Mouse (Mus musculus): ENCODE data around the gene Rnf169.

The Rnf169 gene

GRCm38 (mm10) chr7:99980132-99980591, at the start of gene Rnf169:
Gene Rnf169, minus strand, starts transcription at chr7:99980448.
- peak; percentile 88 for DNase-seq

- no peak for DNase-seq
These were observed 49.1 kb upstream of the Rnf169 start for GRCm38 (mm10) chr7:100029307-100029706.

GRCm38 (mm10) chr7:100027353-100027752, 47.1 kb upstream of the Rnf169 start:
- DNase-seq = no peak

- no peak for DNase-seq
These were observed 36.8 kb upstream of the Rnf169 start for GRCm38 (mm10) chr7:100017056-100017455.

GRCm38 (mm10) chr7:100014123-100014600, 33.9 kb upstream of the Rnf169 start:
- no peak for DNase-seq

- DNase-seq = no peak
These were observed 32.3 kb upstream of the Rnf169 start for GRCm38 (mm10) chr7:100012515-100012914.

- DNase-seq = no peak
These were observed 31.8 kb upstream of the Rnf169 start for GRCm38 (mm10) chr7:100012085-100012484.

GRCm38 (mm10) chr7:100010711-100011110, 30.5 kb upstream of the Rnf169 start:
- DNase-seq = no peak

GRCm38 (mm10) chr7:100009640-100010039, 29.4 kb upstream of the Rnf169 start:
- peak; percentile 56 for DNase-seq

GRCm38 (mm10) chr7:100008765-100009164, 28.5 kb upstream of the Rnf169 start:
- no peak for DNase-seq

GRCm38 (mm10) chr7:100006411-100006810, 26.2 kb upstream of the Rnf169 start:
- no peak for DNase-seq

GRCm38 (mm10) chr7:100005790-100006189, 25.5 kb upstream of the Rnf169 start, which contains the start of gene Chrdl2:
Gene Chrdl2, plus strand, starts transcription at chr7:100006172.
- peak; percentile 47 for DNase-seq

- DNase-seq = peak; percentile 20
These were observed 23.5 kb upstream of the Rnf169 start for GRCm38 (mm10) chr7:100003781-100004180.

GRCm38 (mm10) chr7:99998668-99999067, 18.4 kb upstream of the Rnf169 start:
- no peak for DNase-seq

GRCm38 (mm10) chr7:99995186-99995585, 14.9 kb upstream of the Rnf169 start:
- no peak for DNase-seq

- no peak for DNase-seq
These were observed 12.9 kb upstream of the Rnf169 start for GRCm38 (mm10) chr7:99993159-99993558.

- DNase-seq = no peak
These were observed 10.9 kb upstream of the Rnf169 start for GRCm38 (mm10) chr7:99990990-99991707.

GRCm38 (mm10) chr7:99989844-99990760, 9.9 kb upstream of the Rnf169 start:
- DNase-seq = peak; percentile 44

GRCm38 (mm10) chr7:99988725-99989124, 8.5 kb upstream of the Rnf169 start:
- DNase-seq = peak; percentile 69

GRCm38 (mm10) chr7:99982256-99983242, 2.3 kb upstream of the Rnf169 start:
- no peak for DNase-seq

- no peak for DNase-seq
These were observed 1.1 kb upstream of the Rnf169 start for GRCm38 (mm10) chr7:99981311-99981710.

GRCm38 (mm10) chr7:99979546-99980131, 609 bp downstream of the Rnf169 start:
- peak; percentile 35 for DNase-seq
